Mouse (Mus musculus): ENCODE data around the gene Sp110.
A peak's percentile ranks its signal among the peaks of the same experiment; 100 is the strongest.
"Not testable (repeated sequence)": the region's sequence is repeated elsewhere in the genome, so short reads cannot be mapped to it uniquely, and the experiment has no call there.

The Sp110 gene

GRCm38 (mm10) chr1:85555261-85555660 lies 43.4 kb downstream of the Sp110 start:
- DNase-seq (ENCODE audit: low read depth in 2 of 2, low spot score in 2 of 2), result peak; percentile 7 to 14

GRCm38 (mm10) chr1:85546442-85546841 lies 52.2 kb downstream of the Sp110 start:
- not testable (repeated sequence) for DNase-seq (ENCODE audit: low read depth in 2 of 2, low spot score in 2 of 2)

GRCm38 (mm10) chr1:85543818-85544217 lies 54.8 kb downstream of the Sp110 start:
- DNase-seq (ENCODE audit: low read depth in 2 of 2, low spot score in 2 of 2), result not testable (repeated sequence)

GRCm38 (mm10) chr1:85528451-85529110 lies 70.0 kb downstream of the Sp110 start:
- not testable (repeated sequence) for DNase-seq (ENCODE audit: low read depth in 2 of 2, low spot score in 2 of 2)

All from CD8-positive naive resting alpha-beta T cell, adult 2 months (primary cell).